Mouse (Mus musculus): Measurements from ENCODE around the gene Ccdc59. TPM values are rescaled to one million over a fixed set of nuclear protein-coding genes. Genes with fewer than 3 reads are reported as not detected.

Ccdc59 gene
- polyA plus RNA-seq, 1 experiment from 2014 or later = 53.4 TPM

- Histone ChIP-seq H3K27me3 (ENCODE audit: low read depth, poor library complexity, severe bottlenecking) (no peaks in the 10 kb centered on the region), H3K4me3 (no peak overlapping the region), H3K27ac (replicated peaks) (no peak overlapping the region), H3K9me3 (replicated peaks) (no peaks in the 10 kb centered on the region), H3K36me3 (no peaks in the 10 kb centered on the region), H3K4me1 (no peaks in the 10 kb centered on the region)
- 49% methylated on average over 4 of the region's 4 CpGs for WGBS
- no peak for DNase-seq (ENCODE audit: low spot score)
Measured at GRCm38 (mm10) chr10:105867312-105867711, 26.4 kb downstream of the Ccdc59 start.

Other genes with a start within 250 kb of the Ccdc59 start
- gene Mettl25, start 313 bp downstream of the Ccdc59 start, polyA plus RNA-seq (2016; fragmentation: Nextera tagmentation; extraction: Ambion mirVana) = 12.1 and 13.9 TPM in 2 replicates

All from midbrain, embryonic 10.5 days (tissue).